Mouse (Mus musculus): ENCODE measurements around the gene Als2. TPM values are rescaled to one million over a fixed set of nuclear protein-coding genes. Genes with fewer than 3 reads are reported as not detected.

The Als2 gene
- polyA plus RNA-seq, 1 experiment from 2014 or later: 21.7 TPM

DNA sequence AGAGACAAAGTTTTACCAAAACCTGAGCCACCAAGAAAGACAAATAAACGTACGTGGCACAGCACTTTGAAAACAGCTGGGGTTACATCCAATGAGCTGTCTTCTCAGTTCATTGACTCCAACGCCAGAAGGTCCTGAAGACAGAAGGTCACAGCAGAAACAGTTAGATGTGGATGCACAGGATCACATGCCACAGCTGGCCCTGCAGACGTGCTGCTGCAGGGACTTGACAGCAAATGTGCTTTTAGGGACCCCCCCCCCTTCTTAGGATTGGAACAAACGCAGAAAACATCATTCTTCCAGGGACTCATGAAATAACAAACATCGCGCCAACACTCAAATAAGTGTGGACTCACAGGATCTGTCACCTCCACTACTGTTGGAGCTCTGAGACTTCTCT, 108.2 kb downstream of the Als2 start:
- H3K4me2 ChIP-seq (replicated peaks): no peak overlapping the region
- H3K4me1 ChIP-seq (replicated peaks; ENCODE audit: control insufficient read depth, insufficient read depth, low read length): no peaks in the 10 kb centered on the region
- no peak overlapping the region for H3K27ac ChIP-seq
- DNase-seq (ENCODE audit: low spot score) (no peak), ATAC-seq (ENCODE audit: low FRiP score) (no peak)
- 79% methylated on average over 7 of the region's 7 CpGs for WGBS
- H3K27me3 ChIP-seq (ENCODE audit: control insufficient read depth, insufficient read depth, low read length): no peaks in the 10 kb centered on the region
- no peak overlapping the region for H3K4me3 ChIP-seq (replicated peaks; ENCODE audit: low read length)
- H3K9ac ChIP-seq: no peak overlapping the region
- H3K36me3 ChIP-seq (replicated peaks; ENCODE audit: control insufficient read depth, insufficient read depth): no peaks in the 10 kb centered on the region
- no peaks in the 10 kb centered on the region for H3K9me3 ChIP-seq (ENCODE audit: control insufficient read depth, low read length)

DNA sequence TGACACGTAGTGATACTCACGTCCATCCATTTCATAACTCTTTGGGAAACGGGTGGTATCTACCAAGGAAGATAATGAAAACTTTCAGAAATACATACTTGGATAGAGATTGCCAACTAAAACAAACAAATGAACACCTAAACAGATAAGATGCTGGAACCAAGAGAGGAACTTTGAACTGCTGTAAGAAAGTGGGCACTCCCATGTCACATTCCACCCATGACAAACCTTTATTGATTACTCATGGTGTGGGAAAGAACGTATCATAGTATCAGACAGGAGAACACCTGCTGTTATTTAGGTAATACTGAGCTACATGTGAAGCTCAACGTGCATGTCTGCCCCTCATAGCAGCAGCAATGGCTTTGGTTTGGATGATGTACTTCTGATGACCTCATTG, 111.5 kb downstream of the Als2 start:
- H3K27me3 ChIP-seq (ENCODE audit: control insufficient read depth, insufficient read depth, low read length): no peaks in the 10 kb centered on the region

DNA sequence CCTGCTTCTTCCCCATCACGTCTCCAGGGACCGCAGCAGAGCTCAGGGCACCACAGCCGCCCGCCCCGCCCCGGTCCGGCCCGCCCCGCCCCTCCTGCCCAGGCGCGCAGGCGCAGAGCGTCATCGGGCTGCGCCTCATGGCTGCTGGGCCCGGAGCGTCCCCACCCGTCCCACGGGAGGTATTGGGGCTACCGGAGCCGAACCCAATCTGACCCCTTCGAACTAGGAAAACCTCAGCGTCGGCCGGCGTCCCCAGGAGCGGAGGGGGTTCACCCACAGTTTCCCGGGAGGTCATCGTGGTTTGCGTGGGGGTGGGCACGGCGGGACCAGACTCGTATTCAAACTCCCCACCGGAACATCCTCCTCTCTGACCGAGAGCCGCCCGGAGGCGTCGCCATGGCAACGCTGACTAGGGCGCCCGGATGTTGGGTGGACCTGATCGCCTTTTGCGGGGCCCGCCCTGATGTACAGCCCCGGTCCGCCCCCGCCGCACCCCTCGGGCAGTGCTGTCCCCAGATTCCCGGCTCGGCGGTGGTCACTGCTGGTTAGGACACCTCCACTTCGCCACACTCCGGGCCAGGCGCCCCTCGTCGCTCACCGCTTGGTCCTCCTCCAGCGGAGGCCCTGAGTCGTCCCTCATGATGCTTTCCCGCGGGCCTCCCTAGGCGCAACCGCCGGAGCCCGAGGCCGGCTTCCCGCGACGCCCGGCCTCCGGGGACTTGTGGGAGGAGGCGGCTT, 117.1 kb downstream of the Als2 start, which contains the start of gene Tmem237:
Gene Tmem237 (minus strand): TSS at position 689 of the 738 bp plus-strand sequence.
- peak; percentile 98 for ATAC-seq (ENCODE audit: low FRiP score)

More for the DNA sequence above, 111.5 kb downstream of the Als2 start:
- no peaks in the 10 kb centered on the region for H3K4me1 ChIP-seq (replicated peaks; ENCODE audit: control insufficient read depth, insufficient read depth, low read length)
- no peak for DNase-seq (ENCODE audit: low spot score)
- no peak overlapping the region for H3K4me2 ChIP-seq (replicated peaks)
- no peak overlapping the region for H3K9ac ChIP-seq
- no peaks in the 10 kb centered on the region for H3K9me3 ChIP-seq (ENCODE audit: control insufficient read depth, low read length)
- no peaks in the 10 kb centered on the region for H3K36me3 ChIP-seq (replicated peaks; ENCODE audit: control insufficient read depth, insufficient read depth)
- H3K27ac ChIP-seq: no peak overlapping the region
- WGBS: 79% methylated on average over 5 of the region's 5 CpGs
- no peak overlapping the region for H3K4me3 ChIP-seq (replicated peaks; ENCODE audit: low read length)
- ATAC-seq (ENCODE audit: low FRiP score): no peak

More for the DNA sequence above, 117.1 kb downstream of the Als2 start, which contains the start of gene Tmem237:
- Histone ChIP-seq H3K9ac (peak within 1 kb of the TSS; percentile 97), H3K36me3 (replicated peaks; ENCODE audit: control insufficient read depth, insufficient read depth) (peaks cover 21% of the 10 kb centered on the region), H3K27me3 (ENCODE audit: control insufficient read depth, insufficient read depth, low read length) (no peaks in the 10 kb centered on the region), H3K9me3 (ENCODE audit: control insufficient read depth, low read length) (no peaks in the 10 kb centered on the region), H3K4me1 (replicated peaks; ENCODE audit: control insufficient read depth, insufficient read depth, low read length) (0 out of 2 replicates have a peak, but pooled peaks cover 6% of the 10 kb centered on the region), H3K27ac (peak within 1 kb of the TSS; percentile 93), H3K4me3 (replicated peaks; ENCODE audit: low read length) (peak within 1 kb of the TSS; percentile 74), H3K4me2 (replicated peaks) (peak within 1 kb of the TSS; percentile 94)
- peak; percentile 93 for DNase-seq (ENCODE audit: low spot score)
- under 1% methylated on average over 71 of the region's 74 CpGs for WGBS

Other genes with a start within 250 kb of the Als2 start
- gene C2cd6, start 142.3 kb downstream of the Als2 start, polyA plus RNA-seq (2014; fragmentation: Nextera tagmentation; extraction: Ambion mirVana): 4.5 TPM in 1 of 2 replicates, not detected in the other
- gene Tmem237, start 116.8 kb downstream of the Als2 start, polyA plus RNA-seq (2014; fragmentation: Nextera tagmentation; extraction: Ambion mirVana): 24.9 and 54.8 TPM in 2 replicates
- gene Mpp4, start 73.8 kb downstream of the Als2 start, polyA plus RNA-seq (2014; fragmentation: Nextera tagmentation; extraction: Ambion mirVana): 1.1 and 1.4 TPM in 2 replicates
- gene Cdk15, start 19.7 kb upstream of the Als2 start, polyA plus RNA-seq (2014; fragmentation: Nextera tagmentation; extraction: Ambion mirVana): 0.82 and 0.88 TPM in 2 replicates
- 3.8 and 4.4 TPM in 2 replicates for gene Fzd7, start 245.2 kb upstream of the Als2 start, polyA plus RNA-seq (2014; fragmentation: Nextera tagmentation; extraction: Ambion mirVana)

Data from hindbrain, embryonic 14.5 days (tissue).